ENCODE assay signal across 9 mouse cellular contexts in genomic region chr6:75253357-75254075, GRCm38 (mm10).
A peak's percentile ranks its signal among the peaks of the same experiment; 100 is the strongest.
DNase-seq lines count a peak whose midpoint lies in the region.
"Had no signal": no experiment of that assay in that cellular context is flagged by ENCODE, and none has a peak within 500 bp of the region (broad histone marks: within the 10 kb centered on the region; RNA-seq: fewer than 3 reads in every experiment).

No protein-coding gene starts in this region.

- peak; percentile 0 for DNase-seq in cerebellum, adult 11 months
- DNase-seq in cerebellum, adult 9-10 months = no peak
- peak; percentile 9 for DNase-seq in layer of hippocampus, adult 11-12 months (ENCODE audit: low spot score)
- DNase-seq in layer of hippocampus, adult 9-10 months (ENCODE audit: low spot score) = no peak
- DNase-seq in left cerebral cortex, adult 18-20 months (ENCODE audit: low spot score in 2 of 2) = peak; percentile 9 to 24
- peak; percentile 62 to 64 for DNase-seq in right cerebral cortex, postnatal 10 days (ENCODE audit: low spot score in 2 of 2)
- DNase-seq in urinary bladder, postnatal 36 days (ENCODE audit: low spot score in 2 of 2) = no peak
- no peak for DNase-seq in urinary bladder, postnatal 25 days (ENCODE audit: low spot score)
- DNase-seq: cerebellum, adult 8-10 months had no signal

Comparison
In these comparisons a context has a peak if more than half of its experiments do, and no peak if none do; other contexts are left out.
1. DNase-seq: peak in cerebellum, adult 11 months (single experiment), layer of hippocampus, adult 11-12 months (single experiment), left cerebral cortex, adult 18-20 months (2 of 2) and right cerebral cortex, postnatal 10 days (2 of 2); none in cerebellum, adult 9-10 months (single experiment), layer of hippocampus, adult 9-10 months (single experiment), urinary bladder, postnatal 36 days (0 of 2) and urinary bladder, postnatal 25 days (single experiment).